Mouse (Mus musculus): ENCODE data around the gene Ankk1.

The Ankk1 gene

DNA sequence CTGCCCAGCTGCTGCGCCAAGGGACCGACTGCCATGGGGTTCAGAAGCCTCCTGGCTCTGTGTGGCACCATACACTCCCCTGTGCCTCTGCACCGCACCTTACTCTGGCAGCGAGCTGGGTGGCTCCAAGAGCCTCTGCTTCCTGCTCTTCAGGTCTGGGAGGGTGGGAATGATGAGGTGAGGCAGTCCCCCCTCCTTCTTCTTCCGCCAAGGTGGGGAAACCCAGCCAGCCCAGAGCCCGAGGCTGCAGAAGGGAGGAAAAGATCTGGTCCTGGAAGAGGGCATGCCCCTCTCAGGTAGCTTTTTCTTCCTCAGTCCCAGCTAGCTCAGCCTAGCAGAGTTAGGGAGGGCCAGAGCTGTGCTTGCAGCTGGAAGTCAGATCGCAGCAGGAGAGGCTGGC, at the start of gene Ankk1:
Ankk1 (minus strand) TSS at position 101 of the 400 bp plus-strand sequence.
- no peaks in the 10 kb centered on the region for H3K27me3 ChIP-seq (ENCODE audit: insufficient read depth, low read length)
- H3K4me3 ChIP-seq (replicated peaks; ENCODE audit: low read length): 0 out of 2 replicates have a peak within 1 kb of the TSS, but pooled peaks have one; percentile 3
- TF ChIP-seq CTCF (conservative IDR thresholded peaks at IDR 0.05; ENCODE audit: low read length): no peak
- no peaks in the 10 kb centered on the region for H3K36me3 ChIP-seq (ENCODE audit: insufficient read depth, low read length)
- H3K4me1 ChIP-seq (replicated peaks; ENCODE audit: low read depth, low read length): peaks cover 7% of the 10 kb centered on the region; the same call in 1 of the 2 replicates
- peaks cover 11% of the 10 kb centered on the region for H3K9me3 ChIP-seq (ENCODE audit: low read length)

GRCm38 (mm10) chr9:49472126-49472525, 45.3 kb upstream of the Ankk1 start:
- Histone ChIP-seq H3K4me3 (replicated peaks; ENCODE audit: low read length) (no peak overlapping the region), H3K4me1 (replicated peaks; ENCODE audit: low read depth, low read length) (no peaks in the 10 kb centered on the region), H3K36me3 (ENCODE audit: insufficient read depth, low read length) (no peaks in the 10 kb centered on the region), H3K27me3 (ENCODE audit: insufficient read depth, low read length) (no peaks in the 10 kb centered on the region), H3K9me3 (ENCODE audit: low read length) (no peaks in the 10 kb centered on the region)
- TF ChIP-seq NANOG (IDR thresholded peaks at IDR 0.05; ENCODE audit: borderline replicate concordance, low read length): no peak
- no peak for TF ChIP-seq POU5F1 (IDR thresholded peaks at IDR 0.05; ENCODE audit: borderline replicate concordance, low read length)
- TF ChIP-seq CTCF (conservative IDR thresholded peaks at IDR 0.05; ENCODE audit: low read length): no peak

DNA sequence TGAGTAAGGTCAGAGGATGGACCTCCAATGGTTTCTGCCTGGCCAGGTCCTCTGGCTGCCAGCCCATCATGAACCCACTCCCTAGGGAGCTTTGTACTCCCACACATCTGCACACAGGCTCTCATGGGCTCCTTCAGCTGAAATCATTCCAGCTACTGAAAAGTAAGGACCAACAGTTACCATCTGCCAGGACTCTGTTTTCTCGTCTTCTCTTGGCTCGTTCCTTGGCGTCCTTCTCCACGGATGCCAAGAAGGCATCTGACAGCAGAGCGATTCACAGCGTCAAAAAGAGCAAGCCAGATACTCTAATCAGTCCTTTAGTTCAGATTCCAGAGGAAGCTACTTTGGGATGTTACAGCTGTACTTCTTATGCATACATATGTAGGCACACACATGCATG, 44.1 kb upstream of the Ankk1 start:
- Histone ChIP-seq H3K4me3 (replicated peaks; ENCODE audit: low read length) (no peak overlapping the region), H3K9me3 (ENCODE audit: low read length) (no peaks in the 10 kb centered on the region), H3K4me1 (replicated peaks; ENCODE audit: low read depth, low read length) (no peaks in the 10 kb centered on the region), H3K27me3 (ENCODE audit: insufficient read depth, low read length) (no peaks in the 10 kb centered on the region), H3K36me3 (ENCODE audit: insufficient read depth, low read length) (no peaks in the 10 kb centered on the region; the same call in 1 of the 2 replicates)
- TF ChIP-seq NANOG (IDR thresholded peaks at IDR 0.05; ENCODE audit: borderline replicate concordance, low read length) (no peak), POU5F1 (IDR thresholded peaks at IDR 0.05; ENCODE audit: borderline replicate concordance, low read length) (no peak), CTCF (conservative IDR thresholded peaks at IDR 0.05; ENCODE audit: low read length) (no peak)

DNA sequence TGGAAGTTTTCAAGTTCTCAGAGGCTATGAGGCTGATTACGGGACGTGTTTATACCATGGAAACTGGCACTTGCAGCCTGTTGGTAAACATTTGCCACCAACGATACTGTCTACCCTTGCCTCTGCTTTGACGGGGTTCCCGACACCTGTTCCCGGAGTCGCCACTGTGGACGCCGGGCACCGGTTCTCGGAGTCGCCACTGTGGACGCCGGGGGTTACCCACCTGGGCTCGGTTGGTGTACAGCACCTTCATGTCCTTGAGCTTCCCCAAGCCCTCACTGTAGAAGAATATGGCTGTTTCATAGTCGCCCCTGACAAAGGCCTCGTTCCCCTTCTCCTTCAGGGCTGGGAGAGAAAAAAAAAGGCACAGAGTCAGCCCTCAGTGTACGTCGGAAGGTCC, 43.2 kb upstream of the Ankk1 start:
- H3K4me1 ChIP-seq (replicated peaks; ENCODE audit: low read depth, low read length): no peaks in the 10 kb centered on the region
- TF ChIP-seq POU5F1 (IDR thresholded peaks at IDR 0.05; ENCODE audit: borderline replicate concordance, low read length) (no peak), CTCF (conservative IDR thresholded peaks at IDR 0.05; ENCODE audit: low read length) (no peak), NANOG (IDR thresholded peaks at IDR 0.05; ENCODE audit: borderline replicate concordance, low read length) (no peak)
- no peaks in the 10 kb centered on the region for H3K27me3 ChIP-seq (ENCODE audit: insufficient read depth, low read length)
- no peaks in the 10 kb centered on the region for H3K9me3 ChIP-seq (ENCODE audit: low read length)
- H3K36me3 ChIP-seq (ENCODE audit: insufficient read depth, low read length): no peaks in the 10 kb centered on the region; the same call in 1 of the 2 replicates
- H3K4me3 ChIP-seq (replicated peaks; ENCODE audit: low read length): no peak overlapping the region

- no peaks in the 10 kb centered on the region for H3K36me3 ChIP-seq (ENCODE audit: insufficient read depth, low read length)
- no peak overlapping the region for H3K4me3 ChIP-seq (replicated peaks; ENCODE audit: low read length)
- H3K27me3 ChIP-seq (ENCODE audit: insufficient read depth, low read length): no peaks in the 10 kb centered on the region
- no peak for TF ChIP-seq NANOG (IDR thresholded peaks at IDR 0.05; ENCODE audit: borderline replicate concordance, low read length)
- TF ChIP-seq POU5F1 (IDR thresholded peaks at IDR 0.05; ENCODE audit: borderline replicate concordance, low read length): no peak
- TF ChIP-seq CTCF (conservative IDR thresholded peaks at IDR 0.05; ENCODE audit: low read length): no peak
- no peaks in the 10 kb centered on the region for H3K4me1 ChIP-seq (replicated peaks; ENCODE audit: low read depth, low read length)
- peaks cover 3% of the 10 kb centered on the region; the same call in 1 of the 2 replicates for H3K9me3 ChIP-seq (ENCODE audit: low read length)
These were observed 29.3 kb upstream of the Ankk1 start for GRCm38 (mm10) chr9:49456136-49456535.

GRCm38 (mm10) chr9:49452396-49452795, 25.6 kb upstream of the Ankk1 start:
- no peaks in the 10 kb centered on the region for H3K36me3 ChIP-seq (ENCODE audit: insufficient read depth, low read length)
- no peaks in the 10 kb centered on the region for H3K27me3 ChIP-seq (ENCODE audit: insufficient read depth, low read length)
- H3K9me3 ChIP-seq (ENCODE audit: low read length): peaks cover 3% of the 10 kb centered on the region; the same call in 1 of the 2 replicates
- no peak for TF ChIP-seq CTCF (conservative IDR thresholded peaks at IDR 0.05; ENCODE audit: low read length)
- TF ChIP-seq POU5F1 (IDR thresholded peaks at IDR 0.05; ENCODE audit: borderline replicate concordance, low read length): no peak
- no peak for TF ChIP-seq NANOG (IDR thresholded peaks at IDR 0.05; ENCODE audit: borderline replicate concordance, low read length)
- H3K4me3 ChIP-seq (replicated peaks; ENCODE audit: low read length): no peak overlapping the region
- no peaks in the 10 kb centered on the region for H3K4me1 ChIP-seq (replicated peaks; ENCODE audit: low read depth, low read length)

DNA sequence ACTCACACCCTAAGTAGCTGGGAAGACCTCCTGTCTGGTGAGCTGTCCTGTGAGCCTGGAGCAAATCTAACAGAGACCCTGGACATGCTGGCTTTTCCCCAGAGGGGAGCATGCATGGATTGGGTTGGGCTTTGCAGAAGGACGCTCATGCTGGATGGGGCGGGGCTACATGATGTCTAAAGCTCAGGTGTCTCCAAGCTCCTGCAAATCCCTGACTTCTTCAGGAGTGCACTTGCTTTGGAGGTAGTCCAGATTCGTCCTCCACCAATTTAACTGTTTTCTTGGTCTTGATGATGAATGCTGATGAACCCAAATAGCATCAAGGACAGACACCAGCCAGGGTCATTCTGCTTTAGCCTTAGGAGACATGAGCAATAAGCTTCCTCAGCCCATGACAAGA, 23.7 kb upstream of the Ankk1 start:
- no peaks in the 10 kb centered on the region for H3K36me3 ChIP-seq (ENCODE audit: insufficient read depth, low read length)
- no peaks in the 10 kb centered on the region for H3K27me3 ChIP-seq (ENCODE audit: insufficient read depth, low read length)
- H3K9me3 ChIP-seq (ENCODE audit: low read length): peaks cover 3% of the 10 kb centered on the region; the same call in 1 of the 2 replicates
- no peak overlapping the region for H3K4me3 ChIP-seq (replicated peaks; ENCODE audit: low read length)
- TF ChIP-seq NANOG (IDR thresholded peaks at IDR 0.05; ENCODE audit: borderline replicate concordance, low read length): no peak
- no peak for TF ChIP-seq POU5F1 (IDR thresholded peaks at IDR 0.05; ENCODE audit: borderline replicate concordance, low read length)
- no peak for TF ChIP-seq CTCF (conservative IDR thresholded peaks at IDR 0.05; ENCODE audit: low read length)
- no peaks in the 10 kb centered on the region for H3K4me1 ChIP-seq (replicated peaks; ENCODE audit: low read depth, low read length)

- Histone ChIP-seq H3K4me1 (replicated peaks; ENCODE audit: low read depth, low read length) (peaks cover 13% of the 10 kb centered on the region), H3K27me3 (ENCODE audit: insufficient read depth, low read length) (no peaks in the 10 kb centered on the region), H3K9me3 (ENCODE audit: low read length) (no peaks in the 10 kb centered on the region), H3K4me3 (replicated peaks; ENCODE audit: low read length) (no peak overlapping the region), H3K36me3 (ENCODE audit: insufficient read depth, low read length) (no peaks in the 10 kb centered on the region)
- TF ChIP-seq NANOG (IDR thresholded peaks at IDR 0.05; ENCODE audit: borderline replicate concordance, low read length) (no peak), POU5F1 (IDR thresholded peaks at IDR 0.05; ENCODE audit: borderline replicate concordance, low read length) (no peak), CTCF (conservative IDR thresholded peaks at IDR 0.05; ENCODE audit: low read length) (no peak)
These were observed 15.8 kb upstream of the Ankk1 start for GRCm38 (mm10) chr9:49442621-49443020.

DNA sequence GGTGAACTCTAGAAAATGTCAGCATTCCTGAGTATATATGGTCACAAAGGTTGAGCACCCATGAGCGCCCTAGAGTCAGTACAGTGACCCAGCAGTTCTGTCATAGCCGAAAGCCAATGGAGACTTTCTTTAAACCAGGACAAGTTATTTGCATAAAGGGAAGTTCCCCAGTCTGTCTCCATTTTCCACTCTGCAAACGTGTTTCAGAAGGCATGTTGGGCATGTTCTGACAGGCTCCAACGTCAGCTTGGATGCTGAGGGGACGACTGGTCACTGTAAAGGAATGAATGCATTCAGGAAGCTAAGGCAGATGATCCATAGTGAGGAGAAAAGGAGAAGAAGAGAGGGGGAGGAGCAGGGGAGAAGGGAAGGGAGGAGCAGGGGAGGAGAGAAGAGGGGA, 657 bp upstream of the Ankk1 start:
- Histone ChIP-seq H3K9me3 (ENCODE audit: low read length) (peaks cover 11% of the 10 kb centered on the region), H3K4me1 (replicated peaks; ENCODE audit: low read depth, low read length) (peaks cover 7% of the 10 kb centered on the region; the same call in 1 of the 2 replicates), H3K36me3 (ENCODE audit: insufficient read depth, low read length) (no peaks in the 10 kb centered on the region), H3K27me3 (ENCODE audit: insufficient read depth, low read length) (no peaks in the 10 kb centered on the region), H3K4me3 (replicated peaks; ENCODE audit: low read length) (no peak overlapping the region)
- TF ChIP-seq NANOG (IDR thresholded peaks at IDR 0.05; ENCODE audit: borderline replicate concordance, low read length) (no peak), CTCF (conservative IDR thresholded peaks at IDR 0.05; ENCODE audit: low read length) (no peak), POU5F1 (IDR thresholded peaks at IDR 0.05; ENCODE audit: borderline replicate concordance, low read length) (no peak)

Measured in E14TG2a.4 (cell line).